Mouse (Mus musculus) hindbrain, embryonic 16.5 days (tissue): ENCODE data around the gene Sf3a3. TPM values are rescaled to one million over a fixed set of nuclear protein-coding genes. Genes with fewer than 3 reads are reported as not detected.
"Not testable (repeated sequence)": the region's sequence is repeated elsewhere in the genome, so short reads cannot be mapped to it uniquely, and the experiment has no call there.

Source experiments
- ATAC-seq: fragments of 200-750 bp; cut with Nextera tagmentation; 2 replicates; pipeline ENCODE4 v1.8.0; 2017; ENCODE audit warnings: moderate TSS enrichment, moderate library complexity
- H3K27ac ChIP-seq: fragments of 300-500 bp; sonication (generic); 2 replicates; pipeline ENCODE4 v1.5.1; 2014; ENCODE audit warnings: low read depth, mild to moderate bottlenecking, control low read depth, low read length, moderate library complexity
- H3K27me3 ChIP-seq: fragments of 300-500 bp; sonication (generic); replicated peaks from 2 replicates; pipeline ENCODE4 v1.6.1; 2014; ENCODE audit warnings: low read length; ENCODE audit not compliant: control insufficient read depth, insufficient read depth
- H3K36me3 ChIP-seq: fragments of 300-500 bp; sonication (generic); 2 replicates; pipeline ENCODE4 v1.6.1; 2014; ENCODE audit warnings: mild to moderate bottlenecking, low read length, moderate library complexity, mixed read lengths; ENCODE audit not compliant: control insufficient read depth, insufficient read depth
- H3K4me1 ChIP-seq: fragments of 300-500 bp; sonication (generic); 2 replicates; pipeline ENCODE4 v1.6.1; 2014; ENCODE audit warnings: low read depth, low read length; ENCODE audit not compliant: control insufficient read depth, insufficient read depth
- H3K4me2 ChIP-seq: fragments of 300-500 bp; sonication (generic); 2 replicates; pipeline ENCODE4 v1.6.1; 2014; ENCODE audit warnings: mild to moderate bottlenecking, low read length, control low read depth, moderate library complexity
- H3K4me3 ChIP-seq: fragments of 300-500 bp; sonication (generic); 2 replicates; pipeline ENCODE4 v1.5.1; 2014; ENCODE audit warnings: mild to moderate bottlenecking, low read length, control low read depth, moderate library complexity
- H3K9ac ChIP-seq: fragments of 300-500 bp; sonication (generic); 2 replicates; pipeline ENCODE4 v1.6.1; 2014; ENCODE audit warnings: low read depth, mild to moderate bottlenecking, control low read depth, low read length, moderate library complexity
- H3K9me3 ChIP-seq: fragments of 300-500 bp; sonication (generic); 2 replicates; pipeline ENCODE4 v1.6.1; 2014; ENCODE audit warnings: mild to moderate bottlenecking, low read length, moderate library complexity; ENCODE audit not compliant: control insufficient read depth
- WGBS: fragments of 180-500 bp; shearing (Covaris S2); extraction: QIAGEN DNeasy Blood & Tissue Kit; methylation state at CpG from one replicate; pipeline ENCODE4 v1.1.7; 2014; 5-methylcytosine and 5-hydroxymethylcytosine counted together
- polyA plus RNA-seq: library from polyadenylated mRNA; unstranded; fragments of >200 nt; fragmentation: Nextera tagmentation; extraction: Ambion mirVana; gene quantifications from 2 replicates; pipeline ENCODE4 v1.2.1, GENCODE M21; 2015

Gene Sf3a3
- polyA plus RNA-seq, 1 experiment from 2014 or later: 86.1 TPM

- Histone ChIP-seq H3K4me2 (peak overlapping the region; percentile 1; the same call in 1 of the 2 replicates), H3K9ac (no peak overlapping the region), H3K9me3 (no peaks in the 10 kb centered on the region), H3K36me3 (no peaks in the 10 kb centered on the region), H3K4me1 (peaks cover 27% of the 10 kb centered on the region), H3K4me3 (no peak overlapping the region), H3K27me3 (peaks cover 12% of the 10 kb centered on the region), H3K27ac (peak overlapping the region; percentile 21)
- 22% methylated on average over 11 of the region's 11 CpGs for WGBS
- no peak for ATAC-seq
Measured at GRCm38 (mm10) chr4:124704797-124705474, 9.6 kb upstream of the Sf3a3 start.

- H3K27ac ChIP-seq: no peak overlapping the region; the same call in 1 of the 2 replicates
- no peak overlapping the region for H3K4me3 ChIP-seq
- no peak for ATAC-seq
- no peak overlapping the region for H3K4me2 ChIP-seq
- H3K9ac ChIP-seq: peak overlapping the region; percentile 9; the same call in 1 of the 2 replicates
- H3K36me3 ChIP-seq: no peaks in the 10 kb centered on the region
- 85% methylated on average over 23 of the region's 23 CpGs for WGBS
- peaks cover 21% of the 10 kb centered on the region for H3K4me1 ChIP-seq
- no peaks in the 10 kb centered on the region for H3K9me3 ChIP-seq
- H3K27me3 ChIP-seq: peaks cover 16% of the 10 kb centered on the region
Measured at GRCm38 (mm10) chr4:124705661-124706269, 8.8 kb upstream of the Sf3a3 start.

- 89% methylated on average over 25 of the region's 25 CpGs for WGBS
- H3K27ac ChIP-seq, H3K4me2 ChIP-seq, H3K9me3 ChIP-seq, H3K36me3 ChIP-seq, ATAC-seq, H3K9ac ChIP-seq, H3K4me3 ChIP-seq: not testable (repeated sequence)
- Histone ChIP-seq H3K27me3 (peaks cover 17% of the 10 kb centered on the region), H3K4me1 (peaks cover 13% of the 10 kb centered on the region)
Measured at GRCm38 (mm10) chr4:124707381-124708199, 7.0 kb upstream of the Sf3a3 start.

- 0 out of 2 replicates have a peak overlapping the region, but pooled peaks have one; percentile 34 for H3K27ac ChIP-seq
- H3K4me2 ChIP-seq: peak overlapping the region; percentile 61
Measured at GRCm38 (mm10) chr4:124708200-124708517, 6.4 kb upstream of the Sf3a3 start.

GRCm38 (mm10) chr4:124708518-124709477 lies 5.8 kb upstream of the Sf3a3 start:
- Histone ChIP-seq H3K9me3 (no peaks in the 10 kb centered on the region), H3K4me2 (peak overlapping the region; percentile 61), H3K9ac (peak overlapping the region; percentile 51), H3K27ac (peak overlapping the region; percentile 34; the same call in 1 of the 2 replicates), H3K27me3 (peaks cover 17% of the 10 kb centered on the region), H3K4me3 (peak overlapping the region; percentile 33), H3K36me3 (no peaks in the 10 kb centered on the region), H3K4me1 (peaks cover 13% of the 10 kb centered on the region)
- WGBS: 3% methylated on average over 41 of the region's 41 CpGs
- peak; percentile 48; the same call in 1 of the 2 replicates for ATAC-seq

More at GRCm38 (mm10) chr4:124708200-124708517, 6.4 kb upstream of the Sf3a3 start:
- H3K27me3 ChIP-seq: peaks cover 17% of the 10 kb centered on the region
- H3K9me3 ChIP-seq, H3K9ac ChIP-seq, H3K36me3 ChIP-seq, ATAC-seq, H3K4me3 ChIP-seq: not testable (repeated sequence)
- H3K4me1 ChIP-seq: peaks cover 13% of the 10 kb centered on the region
- WGBS: 29% methylated on average over 1 of the region's 1 CpGs

- H3K4me2 ChIP-seq: peak overlapping the region; percentile 35
- peaks cover 17% of the 10 kb centered on the region for H3K27me3 ChIP-seq
- H3K9ac ChIP-seq: no peak overlapping the region
- H3K36me3 ChIP-seq: no peaks in the 10 kb centered on the region
- WGBS: 3% methylated on average over 18 of the region's 18 CpGs
- no peak overlapping the region for H3K27ac ChIP-seq
- H3K9me3 ChIP-seq: no peaks in the 10 kb centered on the region
- ATAC-seq: no peak
- H3K4me1 ChIP-seq: peaks cover 7% of the 10 kb centered on the region
- peak overlapping the region; percentile 4; the same call in 1 of the 2 replicates for H3K4me3 ChIP-seq
Measured at GRCm38 (mm10) chr4:124709961-124710446, 4.6 kb upstream of the Sf3a3 start.

GRCm38 (mm10) chr4:124710776-124711291 lies 3.7 kb upstream of the Sf3a3 start:
- Histone ChIP-seq H3K9me3 (no peaks in the 10 kb centered on the region), H3K4me2 (no peak overlapping the region), H3K27ac (no peak overlapping the region), H3K4me3 (no peak overlapping the region), H3K27me3 (peaks cover 17% of the 10 kb centered on the region), H3K4me1 (peaks cover 14% of the 10 kb centered on the region), H3K9ac (no peak overlapping the region), H3K36me3 (no peaks in the 10 kb centered on the region)
- 11% methylated on average over 5 of the region's 5 CpGs for WGBS
- ATAC-seq: no peak

GRCm38 (mm10) chr4:124712618-124713017 lies 2.0 kb upstream of the Sf3a3 start:
- Histone ChIP-seq H3K4me3 (no peak overlapping the region), H3K36me3 (peaks cover 4% of the 10 kb centered on the region; the same call in 1 of the 2 replicates), H3K27me3 (peaks cover 14% of the 10 kb centered on the region), H3K9me3 (no peaks in the 10 kb centered on the region), H3K27ac (no peak overlapping the region), H3K4me1 (peaks cover 20% of the 10 kb centered on the region), H3K9ac (no peak overlapping the region), H3K4me2 (no peak overlapping the region)
- WGBS: 84% methylated on average over 6 of the region's 6 CpGs
- ATAC-seq: no peak
